Comparison of ENCODE assay signal across 12 mouse cellular contexts in genomic region chr6:83140044-83140443, GRCm38 (mm10). TPM values are rescaled to one million over a fixed set of nuclear protein-coding genes. Genes with fewer than 3 reads are reported as not detected.
"Had no signal": no experiment of that assay in that cellular context is flagged by ENCODE, and none has a peak within 500 bp of the region (broad histone marks: within the 10 kb centered on the region; RNA-seq: fewer than 3 reads in every experiment).

No protein-coding gene starts in this region.

- H3K4me3 ChIP-seq: midbrain, embryonic 13.5 days; stomach, embryonic 15.5 days had no signal

- H3K27me3 ChIP-seq: stomach, embryonic 15.5 days had no signal

- H3K36me3 ChIP-seq: midbrain, embryonic 13.5 days; stomach, embryonic 15.5 days had no signal

- DNase-seq: kidney, postnatal 25 days; layer of hippocampus, adult 9-11 months; left cerebral cortex, postnatal 4 days; lung, adult 2 months; lung, postnatal 36 days; right cerebral cortex, postnatal 14 days; thymus, postnatal 4 days had no signal

- H3K9me3 ChIP-seq: midbrain, embryonic 13.5 days; stomach, embryonic 15.5 days had no signal

- H3K4me2 ChIP-seq: midbrain, embryonic 13.5 days; stomach, embryonic 15.5 days had no signal

- H3K9ac ChIP-seq: liver, embryonic 14.5 days; midbrain, embryonic 13.5 days; stomach, embryonic 15.5 days had no signal

- H3K27ac ChIP-seq: liver, embryonic 14.5 days; midbrain, embryonic 13.5 days; stomach, embryonic 15.5 days had no signal

- ATAC-seq: lung, postnatal 0 days; midbrain, embryonic 13.5 days had no signal

RNA-seq across cellular contexts. Expression of gene 1700003E16Rik, which starts 16.2 kb away (rescaled TPM):
- total RNA-seq: megakaryocyte progenitor cell, adult 5-6 weeks had no signal
